Mouse (Mus musculus) intestine, embryonic 14.5 days (tissue): Measurements from ENCODE around the gene Sytl2. TPM values are rescaled to one million over a fixed set of nuclear protein-coding genes. Genes with fewer than 3 reads are reported as not detected.

Experiments used
- ATAC-seq: fragments of 200-750 bp; cut with Nextera tagmentation; replicated peaks from 2 replicates; pipeline ENCODE4 v1.8.0; 2017; ENCODE audit warnings: low read depth, moderate number of reproducible peaks, moderate TSS enrichment, moderate library complexity; ENCODE audit not compliant: low FRiP score, low TSS enrichment
- DNase-seq: peaks from one replicate; pipeline ENCODE4 v3.0.0-alpha.2; 2018; ENCODE audit warnings: low spot score
- H3K27ac ChIP-seq: fragments of 300-500 bp; sonication (generic); 2 replicates; pipeline ENCODE4 v1.5.1; 2014; ENCODE audit warnings: low read depth, mild to moderate bottlenecking, control low read depth
- H3K27me3 ChIP-seq: fragments of 300-500 bp; sonication (generic); replicated peaks from 2 replicates; pipeline ENCODE4 v1.6.1; 2014; ENCODE audit warnings: low read length, control low read depth; ENCODE audit not compliant: control insufficient read depth, insufficient read depth
- H3K36me3 ChIP-seq: fragments of 300-500 bp; sonication (generic); 2 replicates; pipeline ENCODE4 v1.6.1; 2014; ENCODE audit warnings: low read length, control low read depth; ENCODE audit not compliant: control insufficient read depth, insufficient read depth
- H3K4me1 ChIP-seq: fragments of 300-500 bp; sonication (generic); replicated peaks from 2 replicates; pipeline ENCODE4 v1.6.1; 2014; ENCODE audit warnings: low read length, control low read depth, mixed read lengths; ENCODE audit not compliant: control insufficient read depth, insufficient read depth
- H3K4me2 ChIP-seq: fragments of 300-500 bp; sonication (generic); 2 replicates; pipeline ENCODE4 v1.6.1; 2014; ENCODE audit warnings: low read length
- H3K4me3 ChIP-seq: fragments of 300-500 bp; sonication (generic); 2 replicates; pipeline ENCODE4 v1.5.1; 2014; ENCODE audit warnings: low read depth, low read length, control low read depth, mixed read lengths
- H3K9ac ChIP-seq: fragments of 300-500 bp; sonication (generic); 2 replicates; pipeline ENCODE4 v1.6.1; 2014; ENCODE audit warnings: mild to moderate bottlenecking, low read length
- H3K9me3 ChIP-seq: fragments of 300-500 bp; sonication (generic); 2 replicates; pipeline ENCODE4 v1.6.1; 2016; ENCODE audit warnings: low read length, control low read depth; ENCODE audit not compliant: control insufficient read depth
- WGBS: fragments of 180-500 bp; shearing (Covaris S2); extraction: QIAGEN DNeasy Blood & Tissue Kit; methylation state at CpG from one replicate; pipeline ENCODE4 v1.1.7; 2014; 5-methylcytosine and 5-hydroxymethylcytosine counted together
- polyA plus RNA-seq: library from polyadenylated mRNA; unstranded; fragments of >200 nt; fragmentation: Nextera tagmentation; extraction: Ambion mirVana; gene quantifications from 2 replicates; pipeline ENCODE4 v1.2.1, GENCODE M21; 2014

The Sytl2 gene
- 8.8 and 9.1 TPM in 2 replicates for polyA plus RNA-seq

GRCm38 (mm10) chr7:90301942-90302646 lies at the start of gene Sytl2:
Gene Sytl2 (plus strand): TSS chr7:90302252.
- H3K9me3 ChIP-seq: no peaks in the 10 kb centered on the region
- WGBS: under 1% methylated on average over 37 of the region's 43 CpGs
- no peaks in the 10 kb centered on the region for H3K27me3 ChIP-seq
- peak within 1 kb of the TSS; percentile 96 for H3K4me2 ChIP-seq
- H3K4me1 ChIP-seq: no peaks in the 10 kb centered on the region
- no peak within 1 kb of the TSS for H3K27ac ChIP-seq
- no peaks in the 10 kb centered on the region for H3K36me3 ChIP-seq
- ATAC-seq (peak; percentile 72), DNase-seq (peak; percentile 76)
- peak within 1 kb of the TSS; percentile 64 for H3K4me3 ChIP-seq
- H3K9ac ChIP-seq: peak within 1 kb of the TSS; percentile 54

- ATAC-seq: no peak
- no peak overlapping the region for H3K27ac ChIP-seq
- H3K4me1 ChIP-seq: no peaks in the 10 kb centered on the region
- H3K9me3 ChIP-seq: no peaks in the 10 kb centered on the region
- H3K36me3 ChIP-seq: no peaks in the 10 kb centered on the region
- WGBS: 75% methylated on average over 5 of the region's 5 CpGs
- no peak overlapping the region for H3K4me3 ChIP-seq
- DNase-seq: no peak
- no peaks in the 10 kb centered on the region for H3K27me3 ChIP-seq
- no peak overlapping the region for H3K9ac ChIP-seq
- H3K4me2 ChIP-seq: no peak overlapping the region
Measured at GRCm38 (mm10) chr7:90252946-90253345, 49.1 kb upstream of the Sytl2 start.

GRCm38 (mm10) chr7:90258701-90259100 lies 43.4 kb upstream of the Sytl2 start:
- Histone ChIP-seq H3K9ac (no peak overlapping the region), H3K27ac (no peak overlapping the region), H3K36me3 (no peaks in the 10 kb centered on the region), H3K4me3 (no peak overlapping the region), H3K27me3 (no peaks in the 10 kb centered on the region), H3K4me1 (no peaks in the 10 kb centered on the region), H3K4me2 (no peak overlapping the region), H3K9me3 (no peaks in the 10 kb centered on the region)
- DNase-seq (no peak), ATAC-seq (no peak)
- 77% methylated on average over 2 of the region's 2 CpGs for WGBS

DNA sequence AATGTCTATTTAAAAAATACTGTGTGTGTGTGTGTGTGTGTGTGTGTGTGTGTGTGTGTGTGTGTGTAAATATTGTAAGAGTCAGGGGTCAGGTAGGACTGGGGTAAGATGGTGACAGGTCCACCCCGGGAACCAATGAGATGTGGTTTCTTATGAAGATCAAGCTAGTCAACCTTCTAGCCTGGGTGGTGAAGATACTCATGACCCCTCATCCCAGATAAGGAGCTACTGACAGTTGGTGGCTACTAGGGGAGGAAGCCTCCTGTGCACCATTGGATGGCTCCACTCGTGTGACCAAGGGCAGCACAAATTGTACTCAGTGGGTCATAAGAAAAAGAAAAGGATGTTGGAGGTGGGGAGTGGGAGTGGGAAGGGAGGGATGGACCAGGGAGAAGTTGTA lies 42.2 kb upstream of the Sytl2 start:
- DNase-seq (no peak), ATAC-seq (no peak)
- Histone ChIP-seq H3K4me2 (no peak overlapping the region), H3K27ac (no peak overlapping the region), H3K27me3 (no peaks in the 10 kb centered on the region), H3K4me3 (no peak overlapping the region), H3K9me3 (no peaks in the 10 kb centered on the region), H3K4me1 (no peaks in the 10 kb centered on the region), H3K9ac (no peak overlapping the region), H3K36me3 (no peaks in the 10 kb centered on the region)
- 83% methylated on average over 2 of the region's 2 CpGs for WGBS

GRCm38 (mm10) chr7:90261902-90262599 lies 40.0 kb upstream of the Sytl2 start:
- no peak for ATAC-seq
- Histone ChIP-seq H3K4me3 (no peak overlapping the region), H3K36me3 (no peaks in the 10 kb centered on the region), H3K27me3 (no peaks in the 10 kb centered on the region), H3K9ac (no peak overlapping the region), H3K4me2 (no peak overlapping the region), H3K4me1 (peaks cover 5% of the 10 kb centered on the region; the same call in 1 of the 2 replicates), H3K27ac (no peak overlapping the region), H3K9me3 (no peaks in the 10 kb centered on the region)
- 37% methylated on average over 7 of the region's 7 CpGs for WGBS
- DNase-seq: peak; percentile 43

DNA sequence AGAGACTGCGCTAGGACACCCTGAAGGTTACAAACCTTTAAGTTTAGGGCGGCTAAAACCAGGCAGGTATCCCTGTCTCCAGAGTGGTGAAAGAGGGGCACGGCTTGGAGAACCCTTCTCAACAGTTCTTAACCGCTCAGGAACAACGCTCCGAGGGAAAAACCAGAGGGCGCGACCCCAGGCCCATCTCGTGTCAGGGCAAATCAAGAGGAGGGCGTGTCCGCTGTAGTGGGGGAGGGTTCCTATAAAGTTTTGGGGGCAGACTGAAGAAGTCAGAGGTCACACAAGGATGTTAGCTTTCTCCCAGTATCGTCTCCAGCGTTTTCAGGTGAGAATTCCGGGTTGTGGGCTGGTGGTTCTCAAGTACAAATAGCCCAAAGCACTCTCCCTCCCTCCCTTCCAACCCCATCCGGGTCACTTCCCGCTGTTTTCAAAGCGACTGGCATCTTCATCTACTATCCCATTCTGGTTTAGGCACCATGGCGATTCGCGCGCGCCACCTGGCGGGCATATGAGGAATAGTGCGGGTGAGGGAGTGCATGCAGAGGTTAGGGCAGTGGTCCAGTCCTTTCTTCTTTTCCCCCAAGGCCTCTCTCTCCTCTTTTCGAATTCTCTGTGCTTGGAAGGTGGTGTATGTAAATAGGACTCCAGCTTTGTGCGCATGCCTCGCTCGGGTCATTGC lies 36.6 kb upstream of the Sytl2 start, which contains the start of gene Ccdc83:
TSS of gene Ccdc83 (minus strand) at position 489 of the 682 bp plus-strand sequence.
- peak within 1 kb of the TSS; percentile 25; the same call in 1 of the 2 replicates for H3K9ac ChIP-seq
- H3K27ac ChIP-seq: no peak within 1 kb of the TSS
- WGBS: 6% methylated on average over 28 of the region's 28 CpGs
- no peaks in the 10 kb centered on the region for H3K36me3 ChIP-seq
- DNase-seq: peak; percentile 89
- H3K4me3 ChIP-seq: peak within 1 kb of the TSS; percentile 20
- no peaks in the 10 kb centered on the region for H3K27me3 ChIP-seq
- H3K4me1 ChIP-seq: peaks cover 5% of the 10 kb centered on the region; the same call in 1 of the 2 replicates
- H3K4me2 ChIP-seq: peak within 1 kb of the TSS; percentile 58
- ATAC-seq: peak; percentile 87
- no peaks in the 10 kb centered on the region for H3K9me3 ChIP-seq

DNA sequence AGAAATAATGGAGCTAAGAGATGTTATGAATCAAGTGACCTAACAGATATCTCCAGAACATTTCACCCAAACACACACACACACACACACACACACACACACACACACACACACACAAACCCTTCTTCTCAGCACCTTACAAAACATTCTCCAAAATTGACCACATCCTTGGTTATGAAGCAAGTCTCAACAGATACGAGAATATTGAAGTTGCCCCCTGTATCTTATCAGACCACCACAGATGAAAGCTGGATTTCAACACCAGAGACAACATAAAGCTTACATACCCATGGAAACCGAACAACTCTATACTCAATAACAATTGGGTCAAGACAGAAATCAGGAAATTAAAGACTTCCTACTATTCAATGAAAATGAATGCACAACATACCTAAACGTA lies 31.9 kb upstream of the Sytl2 start:
- no peak for ATAC-seq
- no peak overlapping the region for H3K4me2 ChIP-seq
- H3K9me3 ChIP-seq: no peaks in the 10 kb centered on the region
- no peaks in the 10 kb centered on the region for H3K36me3 ChIP-seq
- WGBS: 76% methylated on average over 3 of the region's 3 CpGs
- peaks cover 4% of the 10 kb centered on the region; the same call in 1 of the 2 replicates for H3K4me1 ChIP-seq
- no peak overlapping the region for H3K9ac ChIP-seq
- H3K4me3 ChIP-seq: no peak overlapping the region
- H3K27me3 ChIP-seq: no peaks in the 10 kb centered on the region
- no peak overlapping the region for H3K27ac ChIP-seq
- no peak for DNase-seq

GRCm38 (mm10) chr7:90274561-90275100 lies 27.4 kb upstream of the Sytl2 start:
- Histone ChIP-seq H3K27me3 (no peaks in the 10 kb centered on the region), H3K9me3 (no peaks in the 10 kb centered on the region), H3K4me2 (no peak overlapping the region), H3K4me1 (no peaks in the 10 kb centered on the region), H3K4me3 (no peak overlapping the region), H3K9ac (no peak overlapping the region), H3K36me3 (no peaks in the 10 kb centered on the region), H3K27ac (no peak overlapping the region)
- ATAC-seq (no peak), DNase-seq (no peak)
- 66% methylated on average over 11 of the region's 11 CpGs for WGBS
